Mouse (Mus musculus) G1E (cell line): ENCODE results near the gene Ska3. TPM values are rescaled to one million over a fixed set of nuclear protein-coding genes. Genes with fewer than 3 reads are reported as not detected.
A peak's percentile ranks its signal among the peaks of the same experiment; 100 is the strongest.

ENCODE experiments used
- ATAC-seq: 2 replicates; pipeline ENCODE4 v1.8.0; 2016; ENCODE audit warnings: mild to moderate bottlenecking; ENCODE audit not compliant: insufficient number of reproducible peaks, poor library complexity, low FRiP score, severe bottlenecking; ENCODE audit errors: extremely low read depth
- DNase-seq: peaks from one replicate; pipeline ENCODE4 v3.0.0; 2012; ENCODE audit warnings: low spot score
- H3K27me3 ChIP-seq: 2 replicates; pipeline ENCODE4 v1.6.1; 2012; ENCODE audit warnings: mild to moderate bottlenecking, low read length, inconsistent platforms; ENCODE audit not compliant: insufficient read depth
- H3K36me3 ChIP-seq: replicated peaks from 2 replicates; pipeline ENCODE3; 2012; ENCODE audit warnings: mild to moderate bottlenecking, inconsistent platforms
- H3K4me1 ChIP-seq: 2 replicates; pipeline ENCODE4 v1.6.1; 2012; ENCODE audit warnings: low read depth, low read length, inconsistent platforms, mixed read lengths; ENCODE audit not compliant: insufficient read depth
- H3K4me3 ChIP-seq: 2 replicates; pipeline ENCODE4 v1.5.1; 2012; ENCODE audit warnings: low read depth, mild to moderate bottlenecking, inconsistent platforms, low read length, moderate library complexity, mixed read lengths
- H3K9me3 ChIP-seq: replicated peaks from 2 replicates; pipeline ENCODE4 v1.6.1; 2012; ENCODE audit warnings: inconsistent platforms
- CTCF ChIP-seq: IDR thresholded peaks from 2 replicates; pipeline ENCODE4 v1.5.1; 2012; ENCODE audit warnings: low read depth, low read length, inconsistent platforms, mixed read lengths
- GATA1 ChIP-seq: IDR thresholded peaks from 2 replicates; pipeline ENCODE4 v1.6.1; 2012; ENCODE audit warnings: borderline replicate concordance, low read length, inconsistent platforms, mixed read lengths
- GATA2 ChIP-seq: IDR thresholded peaks from 2 replicates; pipeline ENCODE4 v1.6.1; 2012; ENCODE audit warnings: low read depth, low read length, inconsistent platforms, borderline replicate concordance
- POLR2AphosphoS5 ChIP-seq: IDR thresholded peaks from 2 replicates; pipeline ENCODE4 v1.6.1; 2012; ENCODE audit warnings: low read depth, low read length, inconsistent platforms; ENCODE audit not compliant: insufficient replicate concordance
- TAL1 ChIP-seq: conservative IDR thresholded peaks from 2 replicates; pipeline ENCODE4 v1.6.1; 2012; ENCODE audit warnings: low read depth, low read length, inconsistent platforms, mixed read lengths
- polyA plus RNA-seq: library from polyadenylated mRNA; stranded (reverse); fragments of >175 nt; gene quantifications from 2 replicates; pipeline ENCODE4 v1.2.3, GENCODE M21; 2012
- total RNA-seq, 2 experiments: library from RNA; stranded (forward) in 1 of 2; stranded (reverse) in 1 of 2; fragments of 200-1000 nt in 1 of 2; fragments of >200 nt in 1 of 2; fragmentation: Nextera tagmentation in 1 of 2; gene quantifications; 2 replicates each; pipeline ENCODE4 v1.2.3; 2014 to 2017

The Ska3 gene
- total and polyA plus RNA-seq, 3 experiments = 6.9 to 49.3 (median 47.4) TPM

- no peak for TF ChIP-seq GATA2
- TF ChIP-seq CTCF = no peak
- no peak for TF ChIP-seq POLR2AphosphoS5
- Histone ChIP-seq H3K9me3 (no peaks in the 10 kb centered on the region), H3K27me3 (no peaks in the 10 kb centered on the region), H3K36me3 (peaks cover 84% of the 10 kb centered on the region), H3K4me3 (no peak overlapping the region), H3K4me1 (peaks cover 25% of the 10 kb centered on the region)
- no peak for DNase-seq
- ATAC-seq = no peak
These were observed 22.3 kb downstream of the Ska3 start for GRCm38 (mm10) chr14:57803731-57804130.

GRCm38 (mm10) chr14:57797991-57798931 lies 27.7 kb downstream of the Ska3 start, which contains the start of gene Sap18:
Gene Sap18, plus strand, starts transcription at chr14:57798180.
- H3K4me1 ChIP-seq = peaks cover 26% of the 10 kb centered on the region
- H3K36me3 ChIP-seq = peaks cover 32% of the 10 kb centered on the region
- peak within 1 kb of the TSS; percentile 94 for H3K4me3 ChIP-seq
- no peak for TF ChIP-seq GATA2
- no peak for TF ChIP-seq POLR2AphosphoS5
- TF ChIP-seq TAL1 = no peak
- no peak for TF ChIP-seq CTCF
- no peak for TF ChIP-seq GATA1
- ATAC-seq = peak; percentile 98
- H3K27me3 ChIP-seq = peaks cover 3% of the 10 kb centered on the region; the same call in 1 of the 2 replicates
- peak; percentile 80 for DNase-seq
- no peaks in the 10 kb centered on the region for H3K9me3 ChIP-seq

GRCm38 (mm10) chr14:57797551-57797950 lies 28.4 kb downstream of the Ska3 start:
- Histone ChIP-seq H3K27me3 (peaks cover 6% of the 10 kb centered on the region; the same call in 1 of the 2 replicates), H3K4me3 (peak overlapping the region; percentile 94), H3K36me3 (peaks cover 25% of the 10 kb centered on the region), H3K9me3 (no peaks in the 10 kb centered on the region), H3K4me1 (peaks cover 22% of the 10 kb centered on the region)
- TF ChIP-seq GATA2 (no peak), CTCF (no peak), TAL1 (no peak), POLR2AphosphoS5 (no peak), GATA1 (no peak)
- DNase-seq (no peak), ATAC-seq (no peak)

GRCm38 (mm10) chr14:57791171-57791570 lies 34.8 kb downstream of the Ska3 start:
- ATAC-seq (no peak), DNase-seq (no peak)
- no peak for TF ChIP-seq POLR2AphosphoS5
- TF ChIP-seq GATA2 = no peak
- TF ChIP-seq CTCF = no peak
- TF ChIP-seq GATA1 = no peak
- no peak for TF ChIP-seq TAL1
- no peaks in the 10 kb centered on the region for H3K36me3 ChIP-seq
- no peaks in the 10 kb centered on the region for H3K4me1 ChIP-seq
- H3K4me3 ChIP-seq = no peak overlapping the region
- peaks cover 17% of the 10 kb centered on the region for H3K27me3 ChIP-seq
- H3K9me3 ChIP-seq = no peaks in the 10 kb centered on the region

DNA sequence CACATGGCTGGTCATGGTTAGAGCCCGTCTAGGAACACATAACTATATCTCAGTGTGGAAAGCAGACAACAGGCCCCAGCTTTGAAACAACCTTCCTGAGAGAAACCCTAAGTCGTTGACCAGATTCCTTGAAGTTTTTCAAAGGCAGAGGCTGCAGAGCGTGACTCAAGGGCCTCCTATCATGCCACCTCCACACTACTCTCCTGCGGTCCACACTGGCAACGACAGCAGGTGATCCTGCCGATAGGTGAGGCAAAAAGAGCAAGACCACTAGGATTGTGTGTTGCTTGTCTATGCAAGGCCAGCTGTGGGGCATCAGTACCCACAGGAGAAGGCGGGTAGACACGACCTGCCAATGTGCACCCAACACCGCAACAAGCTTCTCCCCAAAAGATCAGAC lies 36.2 kb downstream of the Ska3 start:
- Histone ChIP-seq H3K9me3 (no peaks in the 10 kb centered on the region), H3K4me3 (no peak overlapping the region), H3K36me3 (no peaks in the 10 kb centered on the region), H3K4me1 (no peaks in the 10 kb centered on the region), H3K27me3 (peaks cover 20% of the 10 kb centered on the region)
- DNase-seq = no peak
- ATAC-seq = no peak
- TF ChIP-seq GATA2 (no peak), CTCF (no peak), TAL1 (no peak), GATA1 (no peak), POLR2AphosphoS5 (no peak)

DNA sequence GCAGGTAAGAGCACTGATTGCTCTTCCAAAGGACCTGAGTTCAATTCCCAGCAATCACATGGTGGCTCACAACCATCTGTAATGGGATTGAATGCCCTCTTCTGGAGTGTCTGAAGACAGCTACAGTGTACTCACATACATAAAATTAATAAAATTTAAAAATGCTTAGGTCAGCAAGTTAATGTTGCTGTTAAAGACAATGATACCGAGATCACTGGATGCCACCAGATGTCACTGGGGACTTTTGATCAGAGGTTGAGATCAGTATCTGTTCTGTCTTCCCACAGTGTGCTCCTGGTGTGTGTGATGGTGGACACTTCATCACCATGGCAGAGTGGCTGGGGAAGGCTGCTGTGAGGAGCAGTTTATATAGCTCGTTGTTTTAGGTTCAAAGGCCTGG lies 36.7 kb downstream of the Ska3 start:
- no peak for TF ChIP-seq TAL1
- no peak for TF ChIP-seq CTCF
- no peak for TF ChIP-seq GATA2
- no peak for TF ChIP-seq POLR2AphosphoS5
- TF ChIP-seq GATA1 = no peak

More for the DNA sequence above, 36.7 kb downstream of the Ska3 start:
- ATAC-seq (no peak), DNase-seq (no peak)
- no peaks in the 10 kb centered on the region for H3K4me1 ChIP-seq
- no peaks in the 10 kb centered on the region for H3K9me3 ChIP-seq
- H3K27me3 ChIP-seq = peaks cover 22% of the 10 kb centered on the region
- H3K36me3 ChIP-seq = no peaks in the 10 kb centered on the region
- H3K4me3 ChIP-seq = no peak overlapping the region
